Mouse (Mus musculus): ENCODE data around the gene Por.

- TF ChIP-seq CTCF (IDR thresholded peaks at IDR 0.05; ENCODE audit: extremely low read depth, insufficient read depth, low read length), result no peak
- TF ChIP-seq POLR2A (IDR thresholded peaks at IDR 0.05; ENCODE audit: extremely low read depth, insufficient read depth, low read length), result no peak
These were observed 41.9 kb downstream of the Por start for GRCm38 (mm10) chr5:135711582-135712355.

Measured in cortical plate, adult 2 months (tissue).